In the genomic region with DNA sequence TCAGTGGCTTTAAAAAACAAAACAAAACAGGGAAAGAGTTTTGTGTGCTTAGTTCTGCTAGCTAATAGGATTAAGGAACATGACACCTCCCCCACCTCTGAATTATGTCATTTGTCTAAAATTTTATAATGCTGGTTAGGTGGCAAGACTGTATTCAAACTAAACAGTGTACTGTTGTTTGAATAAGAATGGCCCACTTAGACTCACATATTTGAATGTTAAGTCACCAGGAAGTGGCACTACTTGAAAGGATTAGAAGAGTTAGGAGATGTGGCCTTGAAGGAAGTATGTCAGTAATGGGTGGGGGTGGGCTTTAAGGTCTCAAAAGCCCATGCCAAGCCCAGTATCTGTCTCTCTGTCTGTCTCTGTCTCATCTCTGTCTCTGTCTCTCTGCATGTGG, we compare ENCODE assay signal across 22 mouse cellular contexts.
A peak's percentile ranks its signal among the peaks of the same experiment; 100 is the strongest.
DNase-seq lines count a peak whose midpoint lies in the region; ATAC-seq lines count a peak whose summit lies in the region.
"Had no signal": no experiment of that assay in that cellular context is flagged by ENCODE, and none has a peak within 500 bp of the region (broad histone marks: within the 10 kb centered on the region; RNA-seq: fewer than 3 reads in every experiment).

No protein-coding gene starts in this region.

- H3K9ac ChIP-seq in midbrain, embryonic 13.5 days (replicated peaks), result no peak overlapping the region
- H3K9ac ChIP-seq: embryonic facial prominence, embryonic 15.5 days; heart, embryonic 13.5 days; hindbrain, embryonic 12.5 days had no signal

- H3K27ac ChIP-seq in midbrain, embryonic 10.5 days (replicated peaks), result 0 out of 2 replicates have a peak overlapping the region, but pooled peaks have one; percentile 17
- H3K27ac ChIP-seq in midbrain, embryonic 13.5 days, result no peak overlapping the region
- H3K27ac ChIP-seq: embryonic facial prominence, embryonic 15.5 days; gastrocnemius, adult 2 months; heart, embryonic 13.5 days; hindbrain, embryonic 12.5 days; hindbrain, postnatal 0 days had no signal

- no peaks in the 10 kb centered on the region for H3K27me3 ChIP-seq in midbrain, embryonic 10.5 days (ENCODE audit: low read depth, poor library complexity, severe bottlenecking)
- no peaks in the 10 kb centered on the region for H3K27me3 ChIP-seq in midbrain, embryonic 13.5 days
- H3K27me3 ChIP-seq: embryonic facial prominence, embryonic 15.5 days; heart, embryonic 13.5 days; hindbrain, embryonic 12.5 days had no signal

- H3K36me3 ChIP-seq in midbrain, embryonic 10.5 days, result no peaks in the 10 kb centered on the region
- no peaks in the 10 kb centered on the region for H3K36me3 ChIP-seq in midbrain, embryonic 13.5 days
- H3K36me3 ChIP-seq: embryonic facial prominence, embryonic 15.5 days; forebrain, embryonic 10.5 days; heart, embryonic 13.5 days; hindbrain, embryonic 12.5 days had no signal

- intact Hi-C loops in left cerebral cortex, postnatal 14 days (cut with DNase I), result no loop called here

- ATAC-seq in midbrain, embryonic 13.5 days, result no peak
- ATAC-seq: CD4-positive, CD25-positive, alpha-beta regulatory T cell, adult 4 months; forebrain, embryonic 14.5 days; hindbrain, postnatal 0 days had no signal

- no peaks in the 10 kb centered on the region for H3K9me3 ChIP-seq in midbrain, embryonic 10.5 days (replicated peaks)
- no peaks in the 10 kb centered on the region for H3K9me3 ChIP-seq in midbrain, embryonic 13.5 days
- H3K9me3 ChIP-seq: embryonic facial prominence, embryonic 15.5 days; forebrain, embryonic 10.5 days; heart, embryonic 13.5 days; hindbrain, embryonic 12.5 days had no signal

- H3K4me2 ChIP-seq in midbrain, embryonic 13.5 days (replicated peaks), result no peak overlapping the region
- H3K4me2 ChIP-seq: embryonic facial prominence, embryonic 15.5 days; heart, embryonic 13.5 days; hindbrain, embryonic 12.5 days had no signal

- no peak overlapping the region for H3K4me3 ChIP-seq in midbrain, embryonic 10.5 days
- H3K4me3 ChIP-seq in midbrain, embryonic 13.5 days (replicated peaks), result no peak overlapping the region
- H3K4me3 ChIP-seq: embryonic facial prominence, embryonic 15.5 days; erythroblast, embryonic 14.5 days; forebrain, embryonic 10.5 days; gastrocnemius, adult 2 months; heart, embryonic 13.5 days; hindbrain, embryonic 12.5 days had no signal

- peaks cover 15% of the 10 kb centered on the region for H3K4me1 ChIP-seq in midbrain, embryonic 10.5 days
- H3K4me1 ChIP-seq in midbrain, embryonic 13.5 days (replicated peaks), result no peaks in the 10 kb centered on the region
- H3K4me1 ChIP-seq: embryonic facial prominence, embryonic 15.5 days; heart, embryonic 13.5 days; hindbrain, embryonic 12.5 days had no signal

- no peak for DNase-seq in midbrain, embryonic 10.5 days (ENCODE audit: low spot score)
- DNase-seq in ES-CJ7 (ENCODE audit: low read depth, low spot score), result peak; percentile 22
- DNase-seq in ZHBTc4 (ENCODE audit: low read depth, low spot score), result peak; percentile 17
- DNase-seq in cerebellum, adult 11 months, result no peak
- DNase-seq in left cerebral cortex, postnatal 14 days (ENCODE audit: low spot score in 2 of 2), result no peak
- DNase-seq: adrenal gland, postnatal 10 days; B cell, adult 2 months; cerebellum, adult 18-20 months; cerebellum, adult 9-11 months; cerebellum, postnatal 36 days; gastrocnemius, adult 2 months; gastrocnemius, postnatal 36 days; heart, postnatal 4 days had no signal

Comparison
In these comparisons a context has a peak if more than half of its experiments do, and no peak if none do; other contexts are left out.
1. DNase-seq: peak in ES-CJ7 (single experiment) and ZHBTc4 (single experiment); none in midbrain, embryonic 10.5 days (single experiment), cerebellum, adult 11 months (single experiment) and left cerebral cortex, postnatal 14 days (0 of 2).